Mouse (Mus musculus) C2C12 (cell line): Measurements from ENCODE around the gene Olfr706. TPM values are rescaled to one million over a fixed set of nuclear protein-coding genes. Genes with fewer than 3 reads are reported as not detected.
"Not testable (repeated sequence)": the region's sequence is repeated elsewhere in the genome, so short reads cannot be mapped to it uniquely, and the experiment has no call there.

Experiments
- H3K27me3 ChIP-seq: one replicate; pipeline ENCODE4 v1.6.1; 2011; ENCODE audit not compliant: control insufficient read depth, insufficient read depth, insufficient read length
- H3K36me3 ChIP-seq: one replicate; pipeline ENCODE4 v1.6.1; 2011; ENCODE audit not compliant: control insufficient read depth, insufficient read depth
- H3K4me3 ChIP-seq: one replicate; pipeline ENCODE4 v1.5.1; 2011; ENCODE audit warnings: mild to moderate bottlenecking, control low read depth; ENCODE audit not compliant: poor library complexity, insufficient read depth, severe bottlenecking
- H3K79me2 ChIP-seq: one replicate; pipeline ENCODE4 v1.6.1; 2011; ENCODE audit not compliant: control insufficient read depth, insufficient read depth
- H3K79me3 ChIP-seq: one replicate; pipeline ENCODE4 v1.6.1; 2011; ENCODE audit warnings: low read depth, control low read depth
- H3ac ChIP-seq: one replicate; pipeline ENCODE3; 2011; ENCODE audit warnings: low read depth; ENCODE audit not compliant: control insufficient read depth, insufficient read length
- CEBPB ChIP-seq: IDR thresholded peaks from one replicate; pipeline ENCODE4 v1.6.1; 2011; ENCODE audit warnings: low read depth, mild to moderate bottlenecking, control low read depth, moderate library complexity
- CTCF ChIP-seq: IDR thresholded peaks from one replicate; pipeline ENCODE4 v1.5.1; 2011; ENCODE audit not compliant: control insufficient read depth, insufficient read depth, insufficient read length
- FOSL1 ChIP-seq: IDR thresholded peaks from one replicate; pipeline ENCODE4 v1.8.0; 2011; ENCODE audit warnings: mild to moderate bottlenecking, low read length; ENCODE audit not compliant: poor library complexity, insufficient read depth, severe bottlenecking
- MAX ChIP-seq: IDR thresholded peaks from one replicate; pipeline ENCODE4 v1.6.1; 2011; ENCODE audit warnings: mild to moderate bottlenecking, control low read depth
- MYOD1 ChIP-seq: IDR thresholded peaks from one replicate; pipeline ENCODE4 v1.6.1; 2011; ENCODE audit warnings: low read depth; ENCODE audit not compliant: control insufficient read depth, insufficient read length
- MYOG ChIP-seq: IDR thresholded peaks from one replicate; pipeline ENCODE4 v1.6.1; 2011; ENCODE audit not compliant: control insufficient read depth, insufficient read length; ENCODE audit errors: extremely low read depth
- USF1 ChIP-seq: IDR thresholded peaks from one replicate; pipeline ENCODE4 v1.6.1; 2011; ENCODE audit warnings: low read depth, mild to moderate bottlenecking, control low read depth, moderate library complexity
- long read RNA-seq, 2 experiments: library from polyadenylated mRNA; unstranded; transcript quantifications; one replicate each; pipeline ENCODE4 v2.0.0; 2019 to 2020
- polyA plus RNA-seq: library from polyadenylated mRNA; unstranded; fragments of >200 nt; fragmentation: generic; extraction: Trizol; gene quantifications from one replicate; pipeline ENCODE4 v1.2.1, GENCODE M21; 2012; ENCODE audit warnings: missing spikeins

The Olfr706 gene
- not detected for polyA plus RNA-seq
- long read RNA-seq, experiment 1, result 0 reads
- long read RNA-seq, experiment 2, result 0 reads

DNA sequence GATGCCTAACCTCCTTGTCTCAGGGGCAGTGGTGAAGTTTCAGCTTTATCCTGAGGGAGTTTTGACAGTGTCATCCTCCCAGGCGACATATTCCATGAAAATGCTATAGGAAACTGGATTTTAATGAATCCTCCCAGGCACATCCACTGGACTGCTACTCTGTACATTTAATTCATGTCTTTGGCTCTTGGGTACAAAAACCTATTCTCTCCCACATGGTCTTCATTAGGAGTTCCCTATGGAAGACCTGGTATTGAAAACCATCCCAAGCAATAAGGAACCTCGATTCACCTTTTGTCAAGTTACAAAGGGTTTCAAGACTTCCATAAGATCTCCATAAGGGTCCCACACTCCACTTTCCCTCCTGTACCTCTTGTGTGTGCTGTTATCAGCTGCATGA lies at the start of gene Olfr706:
Olfr706 (minus strand) TSS at position 101 of the 400 bp plus-strand sequence.
- no peaks in the 10 kb centered on the region for H3K27me3 ChIP-seq
- no peaks in the 10 kb centered on the region for H3K79me3 ChIP-seq
- no peak within 1 kb of the TSS for H3K4me3 ChIP-seq
- H3ac ChIP-seq, result no peak within 1 kb of the TSS
- no peaks in the 10 kb centered on the region for H3K36me3 ChIP-seq
- no peaks in the 10 kb centered on the region for H3K79me2 ChIP-seq
- no peak for TF ChIP-seq FOSL1

DNA sequence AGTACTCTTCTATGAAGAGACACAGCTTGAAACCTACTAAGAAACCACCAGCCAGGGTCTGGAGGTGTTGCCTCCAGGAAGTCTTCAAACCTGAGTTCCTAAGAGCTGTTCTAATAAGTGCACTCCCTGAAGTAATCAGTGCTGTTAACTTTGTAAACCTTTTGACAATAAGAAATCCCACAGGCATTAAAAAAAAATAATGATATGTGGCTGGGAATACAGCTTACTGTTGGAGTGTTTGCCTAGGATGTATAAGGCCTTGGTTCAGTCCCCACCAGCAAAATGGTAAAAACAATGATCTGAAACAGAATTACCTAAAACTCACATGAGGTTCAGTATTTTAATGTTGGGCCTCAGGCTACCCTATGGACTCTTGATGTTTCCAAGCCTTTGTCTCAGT lies 44.2 kb upstream of the Olfr706 start, which contains the start of gene Olfr709-ps1:
Olfr709-ps1 (minus strand) TSS at position 101 of the 400 bp plus-strand sequence.
- no peaks in the 10 kb centered on the region for H3K36me3 ChIP-seq
- H3K27me3 ChIP-seq, result no peaks in the 10 kb centered on the region
- no peak for TF ChIP-seq CTCF
- no peak for TF ChIP-seq USF1
- TF ChIP-seq MYOG, result no peak
- TF ChIP-seq MAX, result no peak
- TF ChIP-seq FOSL1, result no peak
- TF ChIP-seq CEBPB, result no peak
- no peak for TF ChIP-seq MYOD1
- no peaks in the 10 kb centered on the region for H3K79me3 ChIP-seq
- H3K79me2 ChIP-seq, result no peaks in the 10 kb centered on the region
- H3ac ChIP-seq, result no peak within 1 kb of the TSS
- H3K4me3 ChIP-seq, result no peak within 1 kb of the TSS

DNA sequence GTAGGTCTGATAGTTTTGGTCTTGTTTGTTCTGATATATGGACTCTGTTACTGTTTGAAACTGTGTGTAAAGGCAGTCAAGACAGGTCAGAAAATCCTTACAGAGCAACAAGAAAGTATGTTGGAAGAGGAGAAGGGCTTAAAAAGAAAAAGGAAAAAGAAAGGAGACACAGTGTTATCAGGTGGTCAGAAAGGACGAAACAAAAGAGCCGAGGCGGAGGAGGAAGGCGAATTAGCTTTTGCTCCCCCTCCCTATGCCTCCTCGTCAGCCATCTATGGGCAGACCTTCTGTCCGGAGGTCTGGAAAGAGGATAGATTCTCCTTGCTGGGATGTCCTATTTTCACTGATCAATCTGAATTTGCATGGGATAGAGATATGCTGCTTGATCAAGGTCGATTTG lies 33.0 kb upstream of the Olfr706 start:
- H3K79me2 ChIP-seq, H3K36me3 ChIP-seq, H3ac ChIP-seq, H3K4me3 ChIP-seq, H3K79me3 ChIP-seq, H3K27me3 ChIP-seq: not testable (repeated sequence)

DNA sequence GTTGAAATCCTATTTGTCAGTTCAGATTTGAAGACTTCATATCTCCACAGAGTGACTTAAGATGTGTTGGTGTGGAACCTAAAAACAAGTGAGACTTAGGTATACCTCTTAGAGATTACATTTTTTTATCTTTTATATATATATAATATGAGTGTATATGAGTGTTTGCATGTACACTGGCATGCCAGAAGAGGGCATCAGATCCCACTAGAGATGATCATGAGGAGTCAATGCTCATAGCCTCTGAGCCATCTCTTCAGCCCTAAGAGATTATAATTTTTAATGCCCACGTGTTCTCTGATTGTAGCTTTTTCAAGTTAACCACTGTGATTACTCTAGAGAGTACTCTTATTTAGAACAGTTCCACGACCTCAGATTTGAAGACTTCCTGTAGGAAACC lies 19.7 kb upstream of the Olfr706 start, which contains the start of gene Olfr1532-ps1:
Olfr1532-ps1 (plus strand) TSS at position 326 of the 400 bp plus-strand sequence.
- H3K36me3 ChIP-seq, result no peaks in the 10 kb centered on the region
- no peaks in the 10 kb centered on the region for H3K79me2 ChIP-seq
- no peaks in the 10 kb centered on the region for H3K79me3 ChIP-seq
- no peak within 1 kb of the TSS for H3ac ChIP-seq
- H3K27me3 ChIP-seq, result no peaks in the 10 kb centered on the region
- TF ChIP-seq FOSL1 (no peak), CEBPB (no peak)
- no peak within 1 kb of the TSS for H3K4me3 ChIP-seq

DNA sequence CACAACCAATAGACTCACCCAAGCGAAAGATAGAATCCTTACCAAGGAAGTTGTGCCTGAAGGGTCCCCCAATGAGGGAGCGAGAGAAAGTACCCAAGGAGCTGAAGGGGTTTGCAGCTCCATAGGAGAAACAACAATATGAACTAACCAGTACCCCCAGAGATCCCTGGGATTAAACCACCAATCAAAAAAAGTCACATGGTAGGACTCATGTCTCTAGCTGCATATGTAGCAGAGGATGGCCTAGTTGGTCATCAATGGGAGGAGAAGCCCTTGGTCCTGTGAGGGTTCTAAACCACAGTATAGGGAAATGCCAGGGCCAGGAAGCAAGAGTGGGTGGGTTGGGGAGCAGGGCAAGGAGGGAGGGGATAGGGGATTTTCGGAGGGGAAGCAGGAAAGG lies 13.2 kb upstream of the Olfr706 start, which contains the start of gene Olfr707:
Olfr707 (minus strand) TSS at position 101 of the 400 bp plus-strand sequence.
- not testable (repeated sequence) for H3K27me3 ChIP-seq, H3K36me3 ChIP-seq, H3ac ChIP-seq, H3K79me3 ChIP-seq, H3K4me3 ChIP-seq, H3K79me2 ChIP-seq

DNA sequence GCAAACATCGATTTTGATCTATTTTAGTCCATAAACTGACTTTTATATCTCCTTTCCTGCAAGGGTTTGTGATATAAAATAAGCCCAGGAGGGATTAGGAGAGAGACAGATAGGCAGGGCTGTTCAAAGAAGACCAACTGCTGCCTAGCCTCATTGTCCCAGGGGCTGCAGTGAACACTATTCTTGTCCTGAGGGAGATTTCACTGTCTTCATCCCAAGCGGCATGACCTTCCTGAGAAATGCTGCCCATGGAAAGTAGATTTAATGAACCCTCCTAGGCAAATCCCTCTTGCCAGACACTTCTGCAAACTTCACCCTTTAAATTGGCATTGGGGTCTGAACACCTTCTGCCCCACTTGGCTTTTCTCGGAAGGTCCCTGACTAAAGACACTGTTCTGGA lies 11.2 kb downstream of the Olfr706 start, which contains the start of gene Olfr705:
Olfr705 (minus strand) TSS at position 101 of the 400 bp plus-strand sequence.
- Histone ChIP-seq H3K27me3 (no peaks in the 10 kb centered on the region), H3K36me3 (no peaks in the 10 kb centered on the region), H3K79me3 (no peaks in the 10 kb centered on the region), H3ac (no peak within 1 kb of the TSS), H3K79me2 (no peaks in the 10 kb centered on the region), H3K4me3 (no peak within 1 kb of the TSS)
- TF ChIP-seq FOSL1, result no peak
- TF ChIP-seq MYOG, result no peak
- no peak for TF ChIP-seq MAX
- no peak for TF ChIP-seq CEBPB
- no peak for TF ChIP-seq USF1
- no peak for TF ChIP-seq CTCF
- no peak for TF ChIP-seq MYOD1

DNA sequence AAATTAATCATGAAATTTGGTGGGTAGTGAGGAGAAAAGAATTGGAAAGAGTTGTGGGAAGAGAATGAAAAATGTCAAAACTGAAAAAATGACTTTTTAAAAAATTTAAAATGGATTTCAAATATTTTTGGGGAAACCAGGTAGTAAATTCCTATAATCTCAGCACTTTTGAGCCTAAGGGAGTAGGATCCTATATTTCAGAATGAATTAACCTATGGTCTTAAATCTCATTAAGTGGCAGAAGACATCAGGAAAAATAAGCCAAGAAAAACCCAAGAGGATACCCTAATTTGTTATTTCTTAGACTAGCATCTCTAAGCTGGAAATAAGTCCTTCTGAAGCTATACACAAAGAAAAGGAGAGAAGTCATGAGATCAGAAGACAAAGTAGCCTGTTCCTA lies 25.1 kb downstream of the Olfr706 start, which contains the start of gene Olfr704:
Olfr704 (plus strand) TSS at position 301 of the 400 bp plus-strand sequence.
- Histone ChIP-seq H3K79me3 (no peaks in the 10 kb centered on the region), H3ac (no peak within 1 kb of the TSS), H3K36me3 (no peaks in the 10 kb centered on the region), H3K27me3 (no peaks in the 10 kb centered on the region), H3K4me3 (no peak within 1 kb of the TSS), H3K79me2 (no peaks in the 10 kb centered on the region)
- TF ChIP-seq MYOD1, result no peak
